Mouse (Mus musculus) lung, postnatal 10 days (tissue): ENCODE measurements around the gene Tnfsf15.

ENCODE experiments used
- DNase-seq: peaks from one replicate; pipeline ENCODE4 v3.0.0; 2021

Gene Tnfsf15

GRCm38 (mm10) chr4:63744693-63745171 lies at the start of gene Tnfsf15:
Gene Tnfsf15, minus strand, starts transcription at chr4:63745113.
- DNase-seq, result peak; percentile 81

- no peak for DNase-seq
Observed at GRCm38 (mm10) chr4:63792328-63792727, 47.4 kb upstream of the Tnfsf15 start.

DNA sequence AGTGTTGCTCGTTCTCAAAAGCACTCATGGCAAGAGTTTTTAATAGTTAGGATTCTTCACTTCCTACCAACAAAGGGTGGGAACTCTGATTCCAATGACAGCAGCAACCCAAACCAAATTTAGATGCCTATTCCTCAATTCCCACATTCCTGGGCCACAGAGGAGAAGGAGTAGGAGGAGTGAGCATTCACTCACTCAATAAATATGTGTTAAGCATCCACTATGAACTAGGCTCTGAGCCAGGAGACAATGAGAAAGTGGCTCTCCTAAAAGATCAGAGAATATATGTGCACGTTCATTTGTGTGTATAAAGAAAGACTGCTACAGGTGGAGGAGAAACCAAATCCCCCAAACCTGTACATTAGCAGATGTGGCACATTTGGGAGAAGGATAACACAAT lies 40.6 kb upstream of the Tnfsf15 start:
- DNase-seq, result peak; percentile 23

GRCm38 (mm10) chr4:63783826-63784225 lies 38.9 kb upstream of the Tnfsf15 start:
- no peak for DNase-seq

DNA sequence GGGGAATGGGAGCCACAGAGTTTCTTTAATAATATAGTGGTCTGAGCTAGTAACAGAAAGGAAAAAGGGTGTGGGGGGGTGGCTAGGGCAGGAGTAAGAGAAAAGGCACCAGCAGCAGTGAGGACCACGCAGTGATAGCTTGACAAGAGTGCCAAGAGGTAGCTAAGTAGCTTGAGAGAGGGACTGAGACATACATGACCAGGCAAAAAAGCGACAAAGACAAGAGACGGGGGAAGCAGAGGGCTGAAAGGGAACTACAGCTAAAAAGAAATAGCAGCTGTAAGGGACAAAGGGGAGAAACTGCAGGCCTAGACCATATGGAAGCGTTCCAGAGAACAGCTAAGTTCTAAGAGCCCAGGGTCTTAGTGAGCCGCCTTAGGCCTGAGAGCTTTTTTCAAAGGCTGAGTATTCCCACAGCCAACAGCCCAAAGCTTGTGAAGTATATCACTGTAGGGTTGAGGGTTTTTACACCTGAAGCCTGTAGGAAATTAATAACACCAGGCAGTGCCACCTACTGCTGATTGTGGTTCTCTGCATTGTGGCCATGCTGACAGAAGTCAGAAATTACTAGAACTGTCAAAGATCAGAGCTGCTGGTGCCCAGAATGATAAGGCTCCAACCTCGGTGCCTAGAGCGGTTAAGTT lies 38.2 kb upstream of the Tnfsf15 start:
- no peak for DNase-seq

DNA sequence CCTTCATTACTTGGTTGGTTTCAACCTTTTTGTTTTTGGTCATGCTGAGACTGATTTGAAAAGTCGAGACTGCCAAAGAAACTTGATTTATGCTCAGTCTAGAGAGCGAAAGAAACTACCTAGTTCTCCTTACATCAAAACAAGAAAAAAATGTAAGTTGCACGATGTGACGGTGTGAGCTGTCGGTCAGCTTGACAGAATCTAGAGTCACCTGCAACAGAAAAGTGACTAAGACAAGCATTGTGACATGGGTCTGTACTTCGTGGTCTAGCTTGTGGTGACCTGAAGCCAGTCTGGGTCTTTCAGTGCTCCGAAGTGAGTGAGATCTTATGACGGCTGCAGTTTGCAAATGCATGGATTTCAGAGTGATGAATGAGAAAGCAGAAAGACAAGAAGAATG lies 32.3 kb upstream of the Tnfsf15 start:
- DNase-seq, result no peak

- DNase-seq, result no peak
Observed at GRCm38 (mm10) chr4:63773306-63774090, 28.6 kb upstream of the Tnfsf15 start.

GRCm38 (mm10) chr4:63772514-63772913 lies 27.6 kb upstream of the Tnfsf15 start:
- no peak for DNase-seq

- no peak for DNase-seq
Observed at GRCm38 (mm10) chr4:63771291-63771690, 26.4 kb upstream of the Tnfsf15 start.

GRCm38 (mm10) chr4:63769161-63769560 lies 24.2 kb upstream of the Tnfsf15 start:
- DNase-seq, result no peak

GRCm38 (mm10) chr4:63765050-63765449 lies 20.1 kb upstream of the Tnfsf15 start:
- DNase-seq, result no peak

DNA sequence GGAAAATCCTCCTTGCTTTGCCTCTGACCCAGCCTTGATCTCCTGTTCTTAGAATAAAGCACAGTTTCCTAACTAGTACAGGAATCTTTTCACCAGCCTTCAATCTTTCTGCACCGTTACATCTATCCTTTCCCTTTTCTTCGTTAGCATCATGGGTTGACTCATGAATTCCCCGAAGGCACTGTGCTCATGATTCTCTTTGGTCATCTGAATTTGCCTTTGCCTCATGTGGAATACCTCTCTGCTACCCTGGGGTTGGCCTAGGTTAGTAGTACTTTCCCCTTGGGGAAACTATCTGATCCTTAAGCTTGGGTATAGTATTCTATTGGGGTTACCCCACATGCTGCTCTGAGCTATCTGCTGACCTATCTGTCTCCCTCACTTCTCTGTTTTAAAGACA lies 15.0 kb upstream of the Tnfsf15 start:
- no peak for DNase-seq

DNA sequence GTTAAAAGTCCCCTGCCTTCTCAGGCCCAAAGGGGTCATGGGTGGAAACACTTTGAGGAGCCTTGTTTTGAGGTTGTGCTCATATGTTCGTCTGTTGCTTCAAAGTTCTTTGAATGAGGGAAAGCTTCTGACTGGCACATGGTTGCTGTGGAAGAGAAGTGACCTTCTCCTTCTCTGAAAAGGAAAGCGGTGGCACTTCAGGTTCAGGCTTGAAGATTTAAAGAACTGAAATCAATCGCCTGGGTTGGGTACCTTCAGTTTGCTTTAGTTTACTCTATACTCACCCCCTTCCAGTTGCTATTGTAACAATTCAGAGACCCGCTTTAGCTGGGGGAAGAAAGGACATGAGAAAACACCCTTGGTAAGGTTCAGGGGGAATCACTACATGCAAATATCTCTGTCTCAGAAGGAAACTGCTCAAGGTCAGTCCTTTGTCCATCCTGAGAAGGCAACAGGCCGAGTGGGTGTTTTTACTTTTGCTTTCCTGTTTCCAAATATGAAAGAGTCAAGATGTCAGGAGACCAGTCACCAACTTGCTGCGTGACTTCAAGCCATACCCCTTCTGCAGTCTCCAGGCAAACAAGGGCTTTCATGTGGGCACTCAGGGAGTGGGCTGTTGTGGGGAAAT lies 12.7 kb upstream of the Tnfsf15 start:
- no peak for DNase-seq

GRCm38 (mm10) chr4:63756072-63756471 lies 11.2 kb upstream of the Tnfsf15 start:
- DNase-seq, result no peak

DNA sequence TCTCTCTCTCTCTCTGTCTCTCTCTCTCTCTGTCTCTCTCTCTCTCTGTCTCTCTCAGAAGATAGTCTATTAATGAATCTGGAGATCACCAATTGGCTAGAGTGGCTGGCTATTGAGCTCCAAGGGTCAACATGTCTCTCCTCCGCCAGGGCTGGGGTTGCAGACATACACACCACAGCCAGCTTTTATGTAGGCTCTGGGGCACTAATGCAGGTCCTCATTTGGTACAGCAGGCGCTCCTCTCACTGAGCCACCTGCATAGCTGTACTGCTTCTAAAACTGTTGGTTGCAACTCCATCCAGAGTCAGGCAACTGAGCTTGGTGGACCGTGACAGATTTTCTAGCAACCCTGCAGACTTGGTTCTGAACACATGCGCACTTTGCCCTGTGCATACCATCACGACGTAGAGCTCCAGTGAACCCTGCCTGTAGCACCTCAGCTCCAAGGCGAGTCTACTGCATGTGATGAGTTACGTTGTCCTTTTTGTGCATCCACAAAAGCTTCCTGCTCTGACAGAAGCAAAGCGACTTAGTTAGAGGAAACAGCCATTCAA lies 9.6 kb upstream of the Tnfsf15 start:
- no peak for DNase-seq

GRCm38 (mm10) chr4:63753855-63754254 lies 8.9 kb upstream of the Tnfsf15 start:
- no peak for DNase-seq

GRCm38 (mm10) chr4:63752687-63753523 lies 8.0 kb upstream of the Tnfsf15 start:
- DNase-seq, result peak; percentile 85

DNA sequence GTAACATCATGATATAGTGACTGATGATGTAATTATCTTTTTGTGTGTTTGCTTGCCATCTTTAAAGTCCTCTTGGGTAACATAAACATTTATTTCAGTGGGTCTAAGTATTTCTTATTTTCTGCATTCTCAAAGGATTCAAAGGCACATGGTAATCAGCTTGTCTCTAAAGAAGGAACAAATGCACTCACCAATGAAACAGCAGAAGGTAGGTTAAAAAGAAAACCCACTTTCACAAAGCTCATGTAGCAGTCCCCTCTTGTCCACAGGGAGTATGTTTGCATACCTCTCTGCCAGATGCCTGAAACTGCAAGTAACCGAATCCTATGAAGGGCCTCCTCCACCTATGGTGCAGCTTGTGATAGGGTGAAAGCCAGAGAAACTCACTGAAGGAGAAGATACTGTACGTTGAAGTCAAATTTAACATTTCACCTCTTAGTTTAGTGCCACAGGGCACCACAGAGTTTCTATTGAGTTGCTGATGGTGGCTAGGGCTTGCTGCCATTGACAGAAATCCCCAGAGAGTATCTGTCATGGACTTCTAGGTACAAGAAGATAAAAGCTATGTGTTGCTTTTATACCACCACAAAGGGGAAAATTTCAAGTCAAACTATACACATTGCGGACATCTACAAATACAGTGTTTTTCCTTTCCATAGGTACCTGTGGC lies 3.3 kb upstream of the Tnfsf15 start:
- DNase-seq, result no peak

DNA sequence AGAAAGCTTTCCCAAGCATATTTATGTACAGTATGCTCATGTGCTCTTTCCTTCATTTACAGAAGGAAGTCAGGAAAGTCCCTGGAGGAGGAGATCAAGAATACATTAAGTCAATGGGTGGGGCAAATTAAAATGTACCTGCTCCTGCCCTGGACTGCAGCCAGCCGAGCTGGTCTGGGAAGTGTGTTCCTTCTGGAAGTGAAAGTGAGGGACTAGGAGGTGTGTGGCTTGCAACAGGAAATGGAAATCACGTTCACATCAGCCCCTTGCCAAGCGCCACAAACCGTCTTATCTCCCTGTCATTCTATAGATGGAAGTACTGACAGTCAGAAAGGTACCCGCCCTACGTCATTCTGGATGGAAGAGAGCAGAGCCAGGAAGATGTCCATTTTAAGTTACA lies 358 bp upstream of the Tnfsf15 start:
- DNase-seq, result peak; percentile 66

DNA sequence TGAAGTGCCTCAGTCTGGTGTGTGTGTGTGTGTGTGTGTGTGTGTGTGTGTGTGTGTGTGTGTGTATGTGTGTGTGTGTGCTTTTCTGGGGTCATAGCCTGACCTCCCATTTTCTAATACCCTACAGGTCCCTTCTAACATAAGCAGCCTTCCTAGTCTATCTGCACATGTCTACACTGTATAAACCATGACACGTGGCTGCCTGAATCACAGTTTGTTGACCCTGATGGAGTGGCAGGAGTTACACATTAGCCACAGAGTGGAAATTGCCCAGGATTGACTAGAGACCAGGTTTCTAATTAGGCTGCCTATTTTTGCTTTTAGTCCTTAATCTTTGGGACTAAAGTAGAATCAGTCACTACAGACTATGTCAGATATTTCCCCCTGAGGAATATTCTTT lies 1.3 kb downstream of the Tnfsf15 start:
- no peak for DNase-seq

- DNase-seq, result no peak
Observed at GRCm38 (mm10) chr4:63742763-63743371, 2.0 kb downstream of the Tnfsf15 start.

GRCm38 (mm10) chr4:63742101-63742500 lies 2.8 kb downstream of the Tnfsf15 start:
- peak; percentile 47 for DNase-seq
